Mouse (Mus musculus) heart, adult 2 months (tissue): ENCODE measurements at regions not wholly inside any gene's neighbourhood (a gene's known extent, or its start where the extent isn't known, plus 50 kb on each side); places are given as distances from the start of the nearest gene placed in this dataset.

Source experiments
- CTCF ChIP-seq: fragments of 200-600 bp; IDR thresholded peaks from 2 replicates; pipeline ENCODE4 v1.8.1; 2022; ENCODE audit warnings: antibody characterized with exemption, mild to moderate bottlenecking, moderate library complexity
- EP300 ChIP-seq: fragments of 200-500 bp; IDR thresholded peaks from 2 replicates; pipeline ENCODE4 v1.6.1; 2011; ENCODE audit warnings: low read depth, low read length, control low read depth; ENCODE audit not compliant: insufficient read depth
- POLR2A ChIP-seq: fragments of 200-500 bp; IDR thresholded peaks from 2 replicates; pipeline ENCODE4 v1.6.1; 2011; ENCODE audit warnings: mild to moderate bottlenecking, low read depth, low read length, control low read depth; ENCODE audit not compliant: insufficient read depth

DNA sequence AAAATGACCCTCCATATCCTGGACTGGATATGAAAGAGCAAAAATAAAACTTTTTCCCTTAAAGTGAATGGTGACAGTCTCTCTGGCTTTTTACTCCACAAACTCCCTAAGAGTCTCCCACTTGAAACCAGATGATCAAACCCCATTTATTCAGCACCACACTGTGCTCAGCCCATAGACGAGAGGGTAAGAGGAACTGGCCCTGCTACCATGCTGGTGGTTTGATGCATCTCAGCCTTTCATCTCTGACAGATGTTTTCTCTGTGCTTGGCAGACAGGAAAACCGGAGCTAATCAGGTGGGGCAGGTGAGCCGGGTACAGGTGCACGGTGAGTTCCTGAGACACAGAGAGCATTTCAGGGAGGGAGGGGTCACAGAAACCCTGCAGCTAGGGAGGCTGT lies 631.8 kb downstream of the Defb40 start:
- TF ChIP-seq CTCF (no peak), EP300 (no peak), POLR2A (no peak)
